Mouse (Mus musculus) embryonic facial prominence, embryonic 12.5 days (tissue): Measurements from ENCODE around the gene Mlec. TPM values are rescaled to one million over a fixed set of nuclear protein-coding genes. Genes with fewer than 3 reads are reported as not detected.

Experiments
- ATAC-seq: fragments of 200-750 bp; cut with Nextera tagmentation; 2 replicates; pipeline ENCODE4 v1.8.0; 2017; ENCODE audit not compliant: insufficient number of reproducible peaks, insufficient read depth, low FRiP score, low TSS enrichment
- H3K27ac ChIP-seq: fragments of 300-500 bp; sonication (generic); 2 replicates; pipeline ENCODE4 v1.5.1; 2016; ENCODE audit warnings: mild to moderate bottlenecking
- H3K27me3 ChIP-seq: fragments of 300-500 bp; sonication (generic); 2 replicates; pipeline ENCODE4 v1.6.1; 2016; ENCODE audit warnings: mild to moderate bottlenecking, moderate library complexity
- H3K36me3 ChIP-seq: fragments of 300-500 bp; sonication (generic); 2 replicates; pipeline ENCODE4 v1.6.1; 2016; ENCODE audit warnings: mild to moderate bottlenecking
- H3K4me1 ChIP-seq: fragments of 300-500 bp; sonication (generic); 2 replicates; pipeline ENCODE4 v1.6.1; 2016
- H3K4me2 ChIP-seq: fragments of 300-500 bp; sonication (generic); replicated peaks from 2 replicates; pipeline ENCODE4 v1.6.1; 2016; ENCODE audit warnings: mild to moderate bottlenecking, moderate library complexity
- H3K4me3 ChIP-seq: fragments of 300-500 bp; sonication (generic); 2 replicates; pipeline ENCODE4 v1.5.1; 2016; ENCODE audit warnings: mild to moderate bottlenecking
- H3K9ac ChIP-seq: fragments of 300-500 bp; sonication (generic); 2 replicates; pipeline ENCODE4 v1.6.1; 2016; ENCODE audit warnings: mild to moderate bottlenecking, moderate library complexity
- H3K9me3 ChIP-seq: fragments of 300-500 bp; sonication (generic); 2 replicates; pipeline ENCODE4 v1.6.1; 2016; ENCODE audit warnings: mild to moderate bottlenecking, moderate library complexity
- WGBS: fragments of 180-500 bp; shearing (Covaris S2); methylation state at CpG from one replicate; pipeline ENCODE4 v1.1.7; 2016; 5-methylcytosine and 5-hydroxymethylcytosine counted together
- polyA plus RNA-seq: library from polyadenylated mRNA; unstranded; fragments of >200 nt; fragmentation: Nextera tagmentation; extraction: Ambion mirVana; gene quantifications from 2 replicates; pipeline ENCODE4 v1.2.1, GENCODE M21; 2016

Gene Mlec
- polyA plus RNA-seq, 1 experiment from 2014 or later, result 86.6 TPM

DNA sequence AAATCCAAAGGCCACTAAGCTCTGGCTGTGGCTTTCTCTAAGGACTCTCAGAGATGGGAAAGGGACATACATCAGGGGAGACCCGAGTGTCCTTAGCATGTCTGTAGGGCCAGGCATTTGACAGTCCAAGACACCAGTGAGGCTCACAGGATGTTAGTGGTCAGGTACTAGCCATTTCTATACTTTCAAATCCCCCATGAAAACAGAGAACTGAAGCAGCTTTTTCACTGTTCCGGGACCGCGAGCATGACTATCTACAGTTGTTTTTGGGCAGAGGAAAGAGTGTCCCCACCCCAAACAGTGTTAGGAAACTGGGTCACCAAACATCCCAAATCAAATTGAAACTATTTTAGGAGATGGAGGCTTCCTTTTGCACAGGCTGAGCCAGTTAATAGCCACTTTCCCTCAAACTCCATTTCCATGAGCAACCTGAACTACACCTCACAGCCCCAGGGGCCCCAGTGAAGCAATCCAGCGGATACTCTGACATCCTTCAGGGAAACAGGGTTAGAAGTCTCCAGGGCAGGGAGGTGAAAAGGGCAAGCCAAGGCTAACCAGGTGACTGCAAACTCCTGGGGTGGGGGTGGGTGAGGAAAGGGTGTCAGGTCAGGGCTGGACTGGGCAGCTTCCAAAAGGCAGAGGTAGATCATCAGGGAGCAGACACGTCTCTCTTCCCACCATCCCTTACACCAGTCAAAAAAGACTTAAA, 24.5 kb downstream of the Mlec start:
- no peaks in the 10 kb centered on the region for H3K27me3 ChIP-seq
- H3K9me3 ChIP-seq, result no peaks in the 10 kb centered on the region
- H3K9ac ChIP-seq, result peak overlapping the region; percentile 87
- peak overlapping the region; percentile 70 for H3K4me2 ChIP-seq
- no peak for ATAC-seq
- peaks cover 16% of the 10 kb centered on the region for H3K36me3 ChIP-seq
- no peak overlapping the region for H3K27ac ChIP-seq
- peaks cover 13% of the 10 kb centered on the region for H3K4me1 ChIP-seq
- H3K4me3 ChIP-seq, result peak overlapping the region; percentile 94
- WGBS, result 53% methylated on average over 6 of the region's 6 CpGs

DNA sequence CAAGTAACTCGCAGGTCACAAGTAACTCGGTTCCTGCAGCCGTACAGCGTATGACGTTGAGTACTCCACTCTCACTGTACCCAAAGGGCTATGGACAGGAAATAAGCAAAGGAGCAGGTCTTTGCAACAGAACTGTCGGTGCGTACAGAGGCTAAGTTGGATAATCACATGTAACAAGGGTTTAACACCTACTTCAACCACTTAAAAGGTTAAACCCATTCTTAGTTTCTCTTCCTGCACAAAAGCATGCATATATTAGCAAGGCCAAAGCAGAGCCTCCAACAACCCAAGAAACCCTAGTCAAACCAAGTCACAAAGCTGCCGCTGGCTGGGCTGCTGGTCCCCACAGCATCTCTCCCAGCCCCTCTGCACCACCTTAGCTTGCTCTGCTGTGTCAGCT, 25.5 kb downstream of the Mlec start:
- H3K9ac ChIP-seq, result no peak overlapping the region
- WGBS, result 88% methylated on average over 8 of the region's 8 CpGs
- H3K4me2 ChIP-seq, result peak overlapping the region; percentile 70
- H3K4me3 ChIP-seq, result no peak overlapping the region
- H3K36me3 ChIP-seq, result peaks cover 25% of the 10 kb centered on the region
- peaks cover 13% of the 10 kb centered on the region for H3K4me1 ChIP-seq
- no peaks in the 10 kb centered on the region for H3K9me3 ChIP-seq
- no peak for ATAC-seq
- H3K27ac ChIP-seq, result no peak overlapping the region
- no peaks in the 10 kb centered on the region for H3K27me3 ChIP-seq

DNA sequence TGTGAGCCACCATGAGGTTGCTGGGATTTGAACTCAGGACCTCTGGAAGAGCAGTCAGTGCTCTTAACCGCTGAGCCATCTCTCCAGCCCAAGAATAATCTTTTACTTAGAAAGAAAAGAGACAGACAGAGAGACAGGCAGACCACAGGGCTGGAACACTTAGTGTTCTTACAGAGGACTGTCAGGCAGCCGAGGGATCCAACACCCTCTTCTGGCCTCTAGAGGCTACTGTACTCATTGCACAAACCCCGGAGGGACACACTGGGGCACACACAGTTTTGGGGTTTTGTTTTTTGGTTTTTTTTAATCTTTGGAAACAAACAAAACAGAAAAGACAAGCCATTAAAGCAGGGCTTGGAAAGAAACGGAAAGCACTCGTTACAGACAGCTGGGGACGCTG, 28.7 kb downstream of the Mlec start:
- WGBS, result 89% methylated on average over 6 of the region's 6 CpGs
- Histone ChIP-seq H3K9ac (no peak overlapping the region), H3K9me3 (no peaks in the 10 kb centered on the region), H3K36me3 (peaks cover 50% of the 10 kb centered on the region), H3K4me1 (peaks cover 13% of the 10 kb centered on the region), H3K27me3 (no peaks in the 10 kb centered on the region), H3K4me2 (no peak overlapping the region), H3K4me3 (no peak overlapping the region), H3K27ac (no peak overlapping the region)
- ATAC-seq, result no peak

DNA sequence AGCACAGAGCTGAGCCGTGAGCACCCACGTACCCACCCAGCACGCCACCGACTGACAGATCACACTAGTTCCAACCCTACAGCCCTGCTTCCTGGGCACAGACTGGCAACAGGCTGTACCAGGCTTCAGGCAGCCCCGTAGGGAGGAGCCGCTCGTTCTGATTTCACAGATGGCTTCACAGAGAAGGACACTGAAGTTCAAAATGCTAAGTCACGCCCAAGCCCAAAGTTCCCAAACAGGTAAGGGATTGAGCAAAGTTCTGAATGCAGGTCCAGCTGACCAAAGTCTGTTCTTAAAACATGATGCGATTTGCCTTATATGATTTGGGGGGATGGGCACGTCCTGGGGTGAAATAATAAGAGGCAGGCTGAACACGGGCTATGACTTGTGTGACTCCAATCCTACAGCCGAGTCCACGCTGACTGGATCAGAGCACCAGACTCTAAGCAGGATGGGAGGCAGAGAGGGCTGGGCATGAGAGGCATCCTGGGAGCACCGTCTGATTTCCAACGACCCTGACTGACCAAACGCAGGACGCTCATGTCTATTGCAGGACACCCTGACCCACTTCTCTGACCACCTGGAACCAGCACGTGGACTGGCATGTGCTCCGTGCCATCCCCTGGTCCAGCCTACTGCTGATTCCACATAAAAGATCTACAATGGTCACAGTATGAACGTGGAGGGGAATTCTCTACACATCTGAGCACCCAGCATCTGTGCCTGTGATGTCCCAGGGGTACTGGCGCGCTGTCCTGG, 30.4 kb downstream of the Mlec start:
- H3K36me3 ChIP-seq, result peaks cover 57% of the 10 kb centered on the region
- WGBS, result 93% methylated on average over 22 of the region's 22 CpGs

DNA sequence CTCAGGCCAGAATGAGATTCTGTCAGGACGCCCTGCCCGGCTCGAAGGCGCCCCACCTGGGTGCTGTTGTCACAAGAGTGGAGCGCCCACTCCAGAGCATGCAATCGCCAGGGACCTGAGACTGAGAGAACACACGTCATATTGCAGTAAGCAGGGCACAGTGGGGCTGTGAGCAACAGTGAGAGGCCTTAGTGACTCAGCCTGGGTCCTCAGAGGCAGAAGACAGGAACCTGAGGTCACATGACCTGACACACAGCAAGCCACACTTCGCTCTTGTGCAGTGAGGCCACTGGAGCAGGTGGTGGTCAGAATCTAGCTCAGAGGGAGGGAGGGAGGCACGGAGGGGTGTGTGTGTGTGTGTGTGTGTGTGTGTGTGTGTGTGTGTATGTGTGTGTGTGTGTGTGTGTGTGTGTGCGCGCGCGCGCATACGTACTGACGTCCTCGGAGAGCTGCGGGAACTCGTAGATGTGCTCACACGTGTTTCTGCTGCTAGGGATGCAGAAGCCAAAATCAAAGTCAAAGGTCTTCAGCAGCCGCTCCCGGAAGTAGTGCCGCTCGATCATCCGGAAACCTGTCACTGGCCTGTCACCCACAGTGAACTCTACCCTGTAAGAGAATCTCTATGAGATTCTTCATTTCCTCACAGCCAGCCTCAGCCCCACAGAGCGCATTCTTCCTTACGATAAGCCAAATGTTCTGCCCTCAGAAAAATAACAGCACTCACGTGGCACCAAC, 31.2 kb downstream of the Mlec start:
- H3K9ac ChIP-seq, result no peak overlapping the region
- WGBS, result 91% methylated on average over 28 of the region's 28 CpGs
- H3K36me3 ChIP-seq, result peaks cover 62% of the 10 kb centered on the region
- no peaks in the 10 kb centered on the region for H3K9me3 ChIP-seq
- no peak overlapping the region for H3K27ac ChIP-seq
- no peak overlapping the region for H3K4me3 ChIP-seq
- H3K4me1 ChIP-seq, result no peaks in the 10 kb centered on the region
- no peak overlapping the region for H3K4me2 ChIP-seq
- ATAC-seq, result no peak
- no peaks in the 10 kb centered on the region for H3K27me3 ChIP-seq

More for the DNA sequence above, 30.4 kb downstream of the Mlec start:
- Histone ChIP-seq H3K27me3 (no peaks in the 10 kb centered on the region), H3K4me1 (peaks cover under 1% of the 10 kb centered on the region), H3K4me2 (no peak overlapping the region), H3K9me3 (no peaks in the 10 kb centered on the region), H3K27ac (no peak overlapping the region), H3K9ac (no peak overlapping the region), H3K4me3 (no peak overlapping the region)
- ATAC-seq, result no peak

DNA sequence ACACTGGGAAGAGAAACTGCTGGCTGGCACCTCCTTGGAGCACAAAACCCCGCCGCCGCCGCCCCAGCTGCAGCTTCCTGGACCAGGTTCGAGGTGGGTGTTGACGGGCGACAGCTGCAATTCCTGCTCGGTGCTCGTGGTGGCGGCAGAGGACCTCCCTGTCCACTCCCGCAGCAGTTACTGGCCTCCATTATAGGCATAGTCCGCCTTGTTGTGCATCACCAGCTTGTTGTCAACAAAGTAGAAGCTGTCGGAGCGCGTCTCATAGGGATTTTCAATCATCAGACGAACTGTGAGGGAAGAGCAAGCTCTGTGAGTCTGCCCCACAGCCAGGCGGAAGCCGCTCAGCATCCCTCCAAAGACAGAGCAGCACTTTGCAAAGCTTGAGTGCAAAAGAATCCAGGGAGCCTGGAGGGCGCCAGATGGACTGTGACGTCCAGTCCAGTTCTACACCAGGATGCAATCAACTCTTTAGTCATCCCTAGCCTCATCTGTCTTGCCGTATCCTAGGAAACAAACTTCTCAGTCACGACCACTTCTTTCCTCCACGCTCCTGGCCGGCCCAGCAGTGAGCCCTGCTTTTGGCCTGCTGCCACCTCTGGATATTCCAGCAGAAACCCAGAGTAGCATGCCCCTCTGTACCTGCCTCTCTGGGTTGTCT, 32.6 kb downstream of the Mlec start:
- no peak overlapping the region for H3K4me3 ChIP-seq
- H3K27ac ChIP-seq, result no peak overlapping the region; the same call in 1 of the 2 replicates
- 31% methylated on average over 24 of the region's 24 CpGs for WGBS
- no peaks in the 10 kb centered on the region for H3K9me3 ChIP-seq
- peaks cover 62% of the 10 kb centered on the region for H3K36me3 ChIP-seq
- H3K4me2 ChIP-seq, result no peak overlapping the region
- no peaks in the 10 kb centered on the region for H3K27me3 ChIP-seq
- peak; percentile 32; the same call in 1 of the 2 replicates for ATAC-seq
- H3K9ac ChIP-seq, result no peak overlapping the region
- no peaks in the 10 kb centered on the region for H3K4me1 ChIP-seq

DNA sequence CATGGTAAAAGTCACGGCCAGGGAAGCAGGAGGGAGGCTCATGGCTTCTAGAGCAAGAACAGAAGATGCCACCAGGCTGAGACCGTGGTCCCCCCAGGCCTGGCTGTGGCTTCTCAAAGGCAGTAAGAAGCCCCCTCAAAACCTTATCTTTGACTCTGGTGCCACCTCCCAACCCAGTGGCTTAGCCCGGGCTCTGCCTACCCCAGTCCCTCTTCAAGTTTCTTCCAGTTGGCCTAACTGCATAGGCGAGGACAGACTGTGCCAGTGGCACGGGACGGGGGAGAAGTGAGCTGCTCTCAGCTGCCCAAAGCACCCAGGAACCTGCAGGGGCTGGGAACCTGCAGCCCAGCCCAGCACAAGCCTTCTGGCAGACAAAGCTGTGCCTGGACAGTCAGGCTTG, 33.3 kb downstream of the Mlec start:
- Histone ChIP-seq H3K4me1 (no peaks in the 10 kb centered on the region), H3K9me3 (no peaks in the 10 kb centered on the region), H3K4me3 (no peak overlapping the region), H3K36me3 (peaks cover 56% of the 10 kb centered on the region), H3K27me3 (no peaks in the 10 kb centered on the region), H3K27ac (no peak overlapping the region), H3K9ac (no peak overlapping the region), H3K4me2 (no peak overlapping the region)
- 95% methylated on average over 6 of the region's 6 CpGs for WGBS
- ATAC-seq, result no peak

DNA sequence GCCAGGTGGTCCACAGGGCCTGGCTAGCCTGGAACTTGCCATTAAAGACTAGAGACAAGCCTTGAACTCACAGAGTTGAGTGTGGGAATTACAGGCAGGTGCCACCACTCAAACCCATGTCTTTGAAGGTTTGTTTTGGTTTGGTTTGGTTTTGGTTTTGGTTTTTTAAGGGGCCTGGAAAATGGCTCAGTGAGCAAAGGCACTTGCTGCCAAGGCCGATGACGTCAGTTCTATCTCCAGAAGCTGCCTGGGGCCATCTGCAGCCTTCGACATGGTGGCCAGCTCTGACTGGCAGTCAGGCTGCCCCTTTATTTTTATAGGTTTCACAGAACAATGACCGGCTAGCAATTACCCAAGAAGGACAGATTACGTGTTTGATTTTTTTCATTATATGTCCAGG, 37.0 kb downstream of the Mlec start:
- H3K27me3 ChIP-seq, result no peaks in the 10 kb centered on the region
- 0 out of 2 replicates have a peak, but pooled peaks cover 5% of the 10 kb centered on the region for H3K4me1 ChIP-seq
- no peak overlapping the region for H3K27ac ChIP-seq
- peaks cover 38% of the 10 kb centered on the region for H3K36me3 ChIP-seq
- ATAC-seq, result no peak
- no peak overlapping the region for H3K9ac ChIP-seq
- 72% methylated on average over 5 of the region's 5 CpGs for WGBS
- no peak overlapping the region for H3K4me3 ChIP-seq
- H3K4me2 ChIP-seq, result no peak overlapping the region
- no peaks in the 10 kb centered on the region for H3K9me3 ChIP-seq

DNA sequence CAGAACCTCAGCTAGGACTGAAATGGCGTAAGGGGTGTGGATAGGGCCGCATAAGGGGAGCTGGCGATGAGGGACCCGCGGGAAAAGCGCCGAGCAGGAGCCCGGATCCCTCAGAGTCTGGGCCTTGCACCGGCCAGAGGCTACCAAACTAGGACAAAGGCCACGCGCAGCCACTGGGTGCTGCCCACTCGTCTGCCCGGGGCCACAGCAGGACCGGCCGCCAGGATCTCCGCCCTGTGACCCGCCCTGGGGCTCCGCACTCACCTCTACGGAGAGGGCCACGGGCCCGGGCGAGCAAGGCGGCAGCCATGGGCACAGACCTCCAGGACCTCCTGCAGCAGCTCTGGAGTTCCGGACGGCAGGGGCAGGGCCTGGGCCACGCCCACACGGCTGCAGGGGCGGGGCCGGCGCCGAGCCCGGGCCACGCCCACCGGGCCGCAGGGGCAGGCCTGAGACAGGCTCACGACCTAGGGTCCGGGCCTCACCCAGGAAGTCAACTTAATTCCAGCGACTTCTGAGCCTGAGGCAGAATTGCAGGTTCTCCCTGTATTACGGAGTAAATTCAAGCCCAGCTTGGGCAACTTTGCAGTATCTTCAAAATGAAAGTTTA, 38.9 kb downstream of the Mlec start, which contains the start of gene Acads:
Acads (minus strand) TSS at position 386 of the 610 bp plus-strand sequence.
- Histone ChIP-seq H3K27ac (peak within 1 kb of the TSS; percentile 48; the same call in 1 of the 2 replicates), H3K9me3 (no peaks in the 10 kb centered on the region), H3K4me3 (peak within 1 kb of the TSS; percentile 90), H3K4me1 (0 out of 2 replicates have a peak, but pooled peaks cover 5% of the 10 kb centered on the region), H3K36me3 (peaks cover 31% of the 10 kb centered on the region), H3K4me2 (peak within 1 kb of the TSS; percentile 83), H3K27me3 (no peaks in the 10 kb centered on the region), H3K9ac (peak within 1 kb of the TSS; percentile 80)
- under 1% methylated on average over 38 of the region's 39 CpGs for WGBS
- peak; percentile 75 for ATAC-seq

DNA sequence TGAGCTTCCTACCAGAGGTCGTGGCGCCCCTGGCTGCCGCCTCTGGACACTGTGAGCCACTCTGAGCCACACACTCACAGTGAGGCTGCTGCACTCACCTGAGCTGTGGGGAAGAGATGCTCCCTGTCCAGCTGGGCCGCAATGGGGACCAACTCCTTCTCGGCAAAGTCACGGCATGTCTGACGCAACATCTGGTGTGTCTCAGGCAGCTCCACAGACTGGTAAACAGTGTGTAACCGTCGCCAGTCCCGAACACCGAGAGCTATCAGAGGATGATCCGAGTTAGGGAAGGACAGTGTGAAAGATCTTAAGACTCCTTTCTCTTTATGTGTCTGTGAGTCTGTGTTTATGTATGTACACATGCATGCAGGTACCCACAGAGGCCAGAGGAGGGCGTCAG, 40.5 kb downstream of the Mlec start:
- Histone ChIP-seq H3K4me2 (no peak overlapping the region), H3K9ac (no peak overlapping the region), H3K9me3 (no peaks in the 10 kb centered on the region), H3K27me3 (no peaks in the 10 kb centered on the region), H3K4me3 (no peak overlapping the region), H3K4me1 (0 out of 2 replicates have a peak, but pooled peaks cover 5% of the 10 kb centered on the region), H3K36me3 (peaks cover 38% of the 10 kb centered on the region), H3K27ac (no peak overlapping the region)
- WGBS, result 97% methylated on average over 13 of the region's 13 CpGs
- no peak for ATAC-seq

DNA sequence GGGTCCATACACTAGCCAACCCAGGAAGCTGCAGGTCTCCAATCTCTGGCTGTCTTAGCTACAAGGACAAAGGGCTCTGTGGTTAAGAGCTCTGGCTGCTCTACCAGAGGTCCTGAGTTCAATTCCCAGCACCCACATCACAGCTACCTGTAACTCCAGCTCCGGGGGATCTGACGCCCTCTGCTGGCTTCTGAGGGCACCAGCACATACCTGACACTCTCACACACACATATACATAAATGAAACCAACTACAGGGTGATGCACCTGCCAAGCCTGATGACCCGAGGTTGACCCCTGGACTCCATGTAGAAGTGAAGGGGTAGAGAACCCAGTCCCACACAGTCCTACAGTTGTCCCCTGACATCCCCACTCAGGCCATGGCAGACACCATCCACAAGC, 41.6 kb downstream of the Mlec start:
- H3K36me3 ChIP-seq, result peaks cover 42% of the 10 kb centered on the region
- no peak for ATAC-seq
- no peak overlapping the region for H3K4me2 ChIP-seq
- H3K27ac ChIP-seq, result no peak overlapping the region
- H3K4me1 ChIP-seq, result 0 out of 2 replicates have a peak, but pooled peaks cover 5% of the 10 kb centered on the region
- 88% methylated on average over 3 of the region's 3 CpGs for WGBS
- H3K9me3 ChIP-seq, result no peaks in the 10 kb centered on the region
- no peak overlapping the region for H3K9ac ChIP-seq
- H3K4me3 ChIP-seq, result no peak overlapping the region
- no peaks in the 10 kb centered on the region for H3K27me3 ChIP-seq
